In genomic region chr13:18698518-18699065, GRCm38 (mm10) we compare ENCODE assay signal across 8 mouse cellular contexts. TPM values are rescaled to one million over a fixed set of nuclear protein-coding genes. Genes with fewer than 3 reads are reported as not detected.
DNase-seq lines count a peak whose midpoint lies in the region; ATAC-seq and TF ChIP-seq lines count a peak whose summit lies in the region.

No protein-coding gene starts in this region.

- no peak overlapping the region for H3K4me3 ChIP-seq in forebrain, postnatal 0 days (ENCODE audit: low read depth, low read length)
- H3K4me3 ChIP-seq in midbrain, embryonic 14.5 days (replicated peaks; ENCODE audit: low read depth, low read length): no peak overlapping the region

- peak; percentile 4 for DNase-seq in adrenal gland, adult 2 months
- no peak for DNase-seq in adrenal gland, adult 8-10 months
- DNase-seq in testis, postnatal 10 days (ENCODE audit: low spot score): peak; percentile 50
- DNase-seq in testis, postnatal 14 days (ENCODE audit: low spot score): no peak
- DNase-seq in forebrain, postnatal 0 days: peak; percentile 82
- DNase-seq in layer of hippocampus, postnatal 36 days: peak; percentile 31 to 53
- DNase-seq in midbrain, embryonic 14.5 days: peak; percentile 87
- no peak for DNase-seq in yolk sac, embryonic 10.5 days (ENCODE audit: low spot score)

- 33% methylated on average over 7 of the region's 7 CpGs for WGBS in forebrain, postnatal 0 days
- 34% methylated on average over 7 of the region's 7 CpGs for WGBS in midbrain, embryonic 14.5 days

- no peak overlapping the region for H3K9ac ChIP-seq in forebrain, postnatal 0 days
- H3K9ac ChIP-seq in midbrain, embryonic 14.5 days (replicated peaks; ENCODE audit: low read length): no peak overlapping the region

- H3K9me3 ChIP-seq in forebrain, postnatal 0 days (ENCODE audit: low read length): no peaks in the 10 kb centered on the region
- H3K9me3 ChIP-seq in midbrain, embryonic 14.5 days (ENCODE audit: control insufficient read depth, low read length): no peaks in the 10 kb centered on the region

- no peak overlapping the region for H3K27ac ChIP-seq in forebrain, postnatal 0 days (ENCODE audit: low read depth, low read length)
- H3K27ac ChIP-seq in midbrain, embryonic 14.5 days (replicated peaks; ENCODE audit: low read depth, low read length): no peak overlapping the region

- 0 out of 2 replicates have a peak overlapping the region, but pooled peaks have one; percentile 9 for H3K4me2 ChIP-seq in forebrain, postnatal 0 days (ENCODE audit: low read depth)
- no peak overlapping the region for H3K4me2 ChIP-seq in midbrain, embryonic 14.5 days (ENCODE audit: low read length)

- peak; percentile 91 for ATAC-seq in forebrain, postnatal 0 days
- ATAC-seq in midbrain, embryonic 14.5 days (ENCODE audit: low FRiP score, low TSS enrichment): peak; percentile 77; the same call in 1 of the 2 replicates

- H3K27me3 ChIP-seq in forebrain, postnatal 0 days (ENCODE audit: insufficient read depth, low read length): no peaks in the 10 kb centered on the region
- H3K27me3 ChIP-seq in midbrain, embryonic 14.5 days (ENCODE audit: control insufficient read depth, insufficient read depth, low read length): no peaks in the 10 kb centered on the region

- no peaks in the 10 kb centered on the region for H3K36me3 ChIP-seq in forebrain, postnatal 0 days (ENCODE audit: insufficient read depth)
- H3K36me3 ChIP-seq in midbrain, embryonic 14.5 days (ENCODE audit: control insufficient read depth, insufficient read depth, low read length): no peaks in the 10 kb centered on the region

- TF ChIP-seq CTCF in forebrain, postnatal 0 days (IDR thresholded peaks at IDR 0.05; ENCODE audit: low read depth): peak; percentile 84

- H3K4me1 ChIP-seq in forebrain, postnatal 0 days (ENCODE audit: insufficient read depth): no peaks in the 10 kb centered on the region
- no peaks in the 10 kb centered on the region for H3K4me1 ChIP-seq in midbrain, embryonic 14.5 days (ENCODE audit: control insufficient read depth, insufficient read depth, low read length)

RNA-seq across cellular contexts. Expression of gene Vps41, which starts 18.5 kb away (rescaled TPM):
- 10 to 100 TPM; 73.9 to 76.0 TPM for total RNA-seq in adrenal gland, adult 2 months (2021)
- 8.5 and 8.8 TPM in 2 replicates for polyA plus RNA-seq in adrenal gland, adult 2 months (2012; rRNA removed)
- total RNA-seq in adrenal gland, adult 8-10 months (2022): 10 to 100 TPM; 88.7 to 96.5 (median 90.8) TPM
- 131 and 137 TPM in 2 replicates for total RNA-seq in forebrain, postnatal 0 days (2014; rRNA removed)
- 102 and 105 TPM in 2 replicates for polyA plus RNA-seq in forebrain, postnatal 0 days (2015; fragmentation: Nextera tagmentation; extraction: Ambion mirVana)
- total RNA-seq in layer of hippocampus, postnatal 36 days (2021): 100 to 1,000 TPM; 145 to 155 TPM
- 120 and 144 TPM in 2 replicates for polyA plus RNA-seq in midbrain, embryonic 14.5 days (2014; fragmentation: Nextera tagmentation; extraction: Ambion mirVana)

Comparison
In these comparisons a context has a peak if more than half of its experiments do, and no peak if none do; other contexts are left out.
1. DNase-seq: peak in adrenal gland, adult 2 months (single experiment), testis, postnatal 10 days (single experiment), forebrain, postnatal 0 days (single experiment), layer of hippocampus, postnatal 36 days (2 of 2) and midbrain, embryonic 14.5 days (single experiment); none in adrenal gland, adult 8-10 months (single experiment), testis, postnatal 14 days (single experiment) and yolk sac, embryonic 10.5 days (single experiment).